Mouse (Mus musculus) forebrain, postnatal 0 days (tissue): ENCODE measurements around the gene Frmd5. TPM values are rescaled to one million over a fixed set of nuclear protein-coding genes. Genes with fewer than 3 reads are reported as not detected.

ENCODE experiments used
- ATAC-seq: fragments of 200-750 bp; cut with Nextera tagmentation; 2 replicates; pipeline ENCODE4 v1.8.0; 2017; ENCODE audit warnings: mild to moderate bottlenecking, moderate library complexity
- DNase-seq: peaks from one replicate; pipeline ENCODE4 v3.0.0-alpha.2; 2015
- H3K27ac ChIP-seq: fragments of 300-500 bp; sonication (generic); 2 replicates; pipeline ENCODE4 v1.5.1; 2014; ENCODE audit warnings: low read depth, mild to moderate bottlenecking, antibody characterized with exemption, low read length, moderate library complexity, mixed read lengths
- H3K27me3 ChIP-seq: fragments of 300-500 bp; sonication (generic); 2 replicates; pipeline ENCODE4 v1.6.1; 2014; ENCODE audit warnings: mild to moderate bottlenecking, low read length, mixed read lengths; ENCODE audit not compliant: insufficient read depth
- H3K36me3 ChIP-seq: fragments of 300-500 bp; sonication (generic); 2 replicates; pipeline ENCODE4 v1.6.1; 2014; ENCODE audit warnings: mild to moderate bottlenecking, moderate library complexity; ENCODE audit not compliant: insufficient read depth
- H3K4me1 ChIP-seq: fragments of 300-500 bp; sonication (generic); 2 replicates; pipeline ENCODE4 v1.6.1; 2014; ENCODE audit warnings: antibody characterized with exemption; ENCODE audit not compliant: insufficient read depth
- H3K4me2 ChIP-seq: fragments of 300-500 bp; sonication (generic); 2 replicates; pipeline ENCODE4 v1.6.1; 2014; ENCODE audit warnings: low read depth, mild to moderate bottlenecking, moderate library complexity
- H3K4me3 ChIP-seq: fragments of 300-500 bp; sonication (generic); 2 replicates; pipeline ENCODE4 v1.5.1; 2014; ENCODE audit warnings: low read depth, low read length, mixed read lengths
- H3K9ac ChIP-seq: fragments of 300-500 bp; sonication (generic); 2 replicates; pipeline ENCODE4 v1.6.1; 2014; ENCODE audit warnings: mild to moderate bottlenecking
- H3K9me3 ChIP-seq: fragments of 300-500 bp; sonication (generic); 2 replicates; pipeline ENCODE4 v1.6.1; 2016; ENCODE audit warnings: low read length
- CTCF ChIP-seq: sonication (generic); IDR thresholded peaks from 2 replicates; pipeline ENCODE4 v1.5.1; 2016; ENCODE audit warnings: antibody characterized with exemption, control low read depth, low read depth
- WGBS: fragments of 180-500 bp; shearing (Covaris S2); extraction: QIAGEN DNeasy Blood & Tissue Kit; methylation state at CpG from one replicate; pipeline ENCODE4 v1.1.7; 2014; 5-methylcytosine and 5-hydroxymethylcytosine counted together
- polyA plus RNA-seq: library from polyadenylated mRNA; unstranded; fragments of >200 nt; fragmentation: Nextera tagmentation; extraction: Ambion mirVana; gene quantifications from 2 replicates; pipeline ENCODE4 v1.2.1, GENCODE M21; 2015
- total RNA-seq: library from RNA; depleted of rRNA; stranded (reverse); fragments of >200 nt; gene quantifications from 2 replicates; pipeline ENCODE4 v1.2.3, GENCODE M21; 2014

Gene Frmd5
- total and polyA plus RNA-seq, 2 experiments from 2014 or later = 15.7 to 53.3 TPM

- no peak for TF ChIP-seq CTCF
- no peak overlapping the region for H3K9ac ChIP-seq
- H3K27ac ChIP-seq = no peak overlapping the region
- ATAC-seq (no peak), DNase-seq (no peak)
- no peaks in the 10 kb centered on the region for H3K9me3 ChIP-seq
- H3K27me3 ChIP-seq = no peaks in the 10 kb centered on the region
- no peak overlapping the region for H3K4me3 ChIP-seq
- no peaks in the 10 kb centered on the region; the same call in 1 of the 2 replicates for H3K36me3 ChIP-seq
- peaks cover 3% of the 10 kb centered on the region for H3K4me1 ChIP-seq
- no peak overlapping the region for H3K4me2 ChIP-seq
- WGBS = 67% methylated on average over 5 of the region's 5 CpGs
Measured at GRCm38 (mm10) chr2:121584705-121585104, 222.2 kb downstream of the Frmd5 start.

- ATAC-seq = no peak
- H3K4me1 ChIP-seq = peaks cover 2% of the 10 kb centered on the region
- H3K27ac ChIP-seq = no peak overlapping the region
- 37% methylated on average over 13 of the region's 13 CpGs for WGBS
- no peak for TF ChIP-seq CTCF
- peak; percentile 11 for DNase-seq
- no peak overlapping the region for H3K4me2 ChIP-seq
- no peak overlapping the region for H3K9ac ChIP-seq
- H3K4me3 ChIP-seq = no peak overlapping the region
- no peaks in the 10 kb centered on the region for H3K9me3 ChIP-seq
- H3K36me3 ChIP-seq = no peaks in the 10 kb centered on the region; the same call in 1 of the 2 replicates
- H3K27me3 ChIP-seq = no peaks in the 10 kb centered on the region
Measured at GRCm38 (mm10) chr2:121583468-121584116, 223.3 kb downstream of the Frmd5 start.

- Histone ChIP-seq H3K4me2 (no peak overlapping the region), H3K4me1 (no peaks in the 10 kb centered on the region), H3K27ac (no peak overlapping the region), H3K27me3 (no peaks in the 10 kb centered on the region), H3K4me3 (no peak overlapping the region), H3K9ac (no peak overlapping the region), H3K9me3 (no peaks in the 10 kb centered on the region), H3K36me3 (no peaks in the 10 kb centered on the region; the same call in 1 of the 2 replicates)
- 0 out of 2 replicates have a peak, but pooled peaks have one; percentile 20 for ATAC-seq
- 59% methylated on average over 13 of the region's 13 CpGs for WGBS
- peak; percentile 14 for DNase-seq
- no peak for TF ChIP-seq CTCF
Measured at GRCm38 (mm10) chr2:121582809-121583376, 224.0 kb downstream of the Frmd5 start.

- H3K36me3 ChIP-seq = peaks cover 9% of the 10 kb centered on the region
- no peaks in the 10 kb centered on the region for H3K27me3 ChIP-seq
- no peak overlapping the region for H3K9ac ChIP-seq
- no peak for ATAC-seq
- no peak overlapping the region for H3K4me3 ChIP-seq
- no peak overlapping the region for H3K4me2 ChIP-seq
- WGBS = 66% methylated on average over 8 of the region's 8 CpGs
- no peak for DNase-seq
- H3K4me1 ChIP-seq = no peaks in the 10 kb centered on the region
- TF ChIP-seq CTCF = no peak
- no peaks in the 10 kb centered on the region for H3K9me3 ChIP-seq
- no peak overlapping the region for H3K27ac ChIP-seq
Measured at GRCm38 (mm10) chr2:121575741-121576201, 231.1 kb downstream of the Frmd5 start.

- DNase-seq (no peak), ATAC-seq (no peak)
- H3K36me3 ChIP-seq = peaks cover 14% of the 10 kb centered on the region
- WGBS = 72% methylated on average over 9 of the region's 9 CpGs
- no peak for TF ChIP-seq CTCF
- no peak overlapping the region for H3K27ac ChIP-seq
- H3K9me3 ChIP-seq = no peaks in the 10 kb centered on the region
- no peak overlapping the region for H3K4me3 ChIP-seq
- H3K27me3 ChIP-seq = no peaks in the 10 kb centered on the region
- H3K9ac ChIP-seq = no peak overlapping the region
- no peaks in the 10 kb centered on the region for H3K4me1 ChIP-seq
- H3K4me2 ChIP-seq = no peak overlapping the region
Measured at GRCm38 (mm10) chr2:121574066-121574630, 232.7 kb downstream of the Frmd5 start.

GRCm38 (mm10) chr2:121571780-121572179 lies 235.1 kb downstream of the Frmd5 start:
- H3K27ac ChIP-seq = no peak overlapping the region
- H3K9me3 ChIP-seq = no peaks in the 10 kb centered on the region
- no peak overlapping the region for H3K4me2 ChIP-seq
- 14% methylated on average over 7 of the region's 7 CpGs for WGBS
- TF ChIP-seq CTCF = peak; percentile 96
- ATAC-seq = peak; percentile 95
- H3K27me3 ChIP-seq = no peaks in the 10 kb centered on the region
- no peak overlapping the region for H3K4me3 ChIP-seq
- H3K36me3 ChIP-seq = peaks cover 27% of the 10 kb centered on the region
- no peaks in the 10 kb centered on the region for H3K4me1 ChIP-seq
- no peak overlapping the region for H3K9ac ChIP-seq
- peak; percentile 91 for DNase-seq

- WGBS = 85% methylated on average over 8 of the region's 8 CpGs
- Histone ChIP-seq H3K4me2 (no peak overlapping the region), H3K27me3 (no peaks in the 10 kb centered on the region), H3K9ac (no peak overlapping the region), H3K36me3 (peaks cover 27% of the 10 kb centered on the region), H3K4me1 (no peaks in the 10 kb centered on the region), H3K9me3 (no peaks in the 10 kb centered on the region), H3K4me3 (no peak overlapping the region), H3K27ac (no peak overlapping the region)
- no peak for TF ChIP-seq CTCF
- DNase-seq (no peak), ATAC-seq (no peak)
Measured at GRCm38 (mm10) chr2:121570999-121571655, 235.8 kb downstream of the Frmd5 start.
